Mouse (Mus musculus) ES-CJ7 (cell line): ENCODE data around the gene Cpeb1.

Source experiments
- DNase-seq: peaks from one replicate; pipeline ENCODE4 v3.0.0; 2011; ENCODE audit warnings: low read depth, low spot score

The Cpeb1 gene

DNA sequence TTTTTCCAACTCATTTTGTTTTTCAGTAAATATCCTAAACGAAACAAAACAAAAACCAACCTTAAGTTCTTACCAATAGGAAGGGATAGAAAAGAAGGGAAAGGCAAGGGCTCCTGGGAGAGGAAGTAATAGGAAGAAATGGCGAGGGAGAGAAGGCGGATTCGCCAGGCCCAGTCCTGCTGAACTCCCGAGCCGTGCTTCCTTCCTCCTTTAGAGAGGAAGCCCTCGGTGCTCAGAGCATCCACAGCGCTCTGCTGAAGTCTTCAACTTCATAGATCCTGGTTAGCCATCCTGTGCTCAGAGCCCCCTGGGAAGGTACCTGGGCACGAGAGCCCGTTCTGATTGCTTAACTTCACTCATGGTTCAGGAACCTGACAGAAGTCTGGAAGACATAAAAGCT is 127.6 kb downstream of the Cpeb1 start:
- DNase-seq: no peak

DNA sequence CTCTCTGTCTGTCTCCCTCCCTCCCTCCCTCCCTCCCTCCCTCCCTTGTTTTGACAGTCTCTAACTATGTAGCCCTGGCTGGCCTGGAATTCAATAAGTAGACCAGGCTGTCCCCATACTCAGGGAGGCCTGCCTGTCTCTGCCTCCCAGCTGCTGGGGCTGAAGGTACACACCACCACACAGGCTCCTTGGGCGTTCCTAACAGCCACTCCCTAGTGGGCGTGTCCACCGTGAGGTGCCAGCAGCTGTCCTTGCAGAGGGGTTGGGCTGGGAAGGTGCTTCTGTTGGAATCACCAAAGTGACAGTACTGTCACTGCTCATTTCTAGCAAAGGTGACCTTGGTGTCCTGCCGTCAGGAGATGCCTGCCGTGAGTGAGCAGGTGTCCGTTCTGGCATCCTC is 128.4 kb downstream of the Cpeb1 start:
- peak; percentile 71 for DNase-seq

DNA sequence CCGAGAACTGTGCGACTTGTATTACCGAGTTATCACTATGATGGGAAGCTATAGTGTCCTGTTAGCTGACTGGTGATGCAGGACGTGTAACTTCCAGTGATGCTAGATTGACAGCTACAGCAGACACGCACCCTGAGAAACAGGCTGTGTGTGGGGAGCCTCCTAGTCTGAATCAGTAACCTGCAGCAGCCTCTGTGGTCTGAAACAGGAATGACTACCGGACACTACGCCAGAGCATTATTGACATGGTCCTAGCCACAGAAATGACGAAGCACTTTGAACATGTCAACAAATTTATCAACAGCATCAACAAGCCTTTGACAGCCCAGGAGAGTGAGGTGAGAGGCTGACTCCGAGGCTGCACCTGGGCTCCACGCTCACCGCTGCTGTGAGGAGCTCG is 129.2 kb downstream of the Cpeb1 start:
- no peak for DNase-seq

- peak; percentile 38 for DNase-seq
Observed at GRCm38 (mm10) chr7:81321776-81322175, 133.5 kb downstream of the Cpeb1 start.

GRCm38 (mm10) chr7:81319749-81320148 is 135.5 kb downstream of the Cpeb1 start:
- DNase-seq: no peak

GRCm38 (mm10) chr7:81315583-81315982 is 139.7 kb downstream of the Cpeb1 start:
- no peak for DNase-seq

DNA sequence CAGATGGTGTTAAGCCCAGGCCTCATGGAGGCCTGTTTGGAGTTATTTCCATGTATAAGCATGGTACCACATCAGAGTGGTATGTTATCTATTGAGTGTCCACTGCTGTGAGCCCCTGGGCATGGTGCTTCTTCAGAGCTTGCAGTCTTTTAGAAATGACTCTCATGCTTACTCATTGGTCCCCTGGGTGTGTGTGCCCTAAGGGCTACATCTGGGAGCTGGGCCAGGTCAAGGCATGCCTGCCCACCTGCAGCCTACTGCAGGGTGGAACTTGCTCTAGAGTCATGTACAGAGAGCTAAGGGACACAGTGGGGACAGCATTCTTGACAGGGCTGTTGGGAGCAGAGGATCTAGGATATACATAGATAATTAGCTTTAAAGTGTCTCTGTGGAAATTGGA is 143.7 kb downstream of the Cpeb1 start:
- no peak for DNase-seq

DNA sequence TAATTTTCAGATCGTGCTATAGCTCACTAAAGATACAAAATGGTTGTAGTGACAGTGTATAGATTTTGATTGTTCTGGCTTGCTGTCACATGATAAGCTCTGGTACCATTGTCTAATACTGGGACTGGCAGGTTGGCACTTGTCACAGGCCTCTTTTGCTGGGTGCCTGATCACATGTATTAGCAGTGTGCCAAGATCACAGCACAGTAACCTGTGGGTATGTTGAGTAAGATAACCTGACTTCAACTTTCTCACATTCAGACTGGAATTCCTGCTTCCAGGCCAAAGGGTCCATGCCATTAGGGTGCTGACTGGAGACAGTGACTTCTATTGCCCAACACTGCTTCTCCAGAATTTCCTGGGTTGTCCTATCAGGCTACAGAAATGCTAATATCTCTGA is 144.1 kb downstream of the Cpeb1 start:
- DNase-seq: no peak

- no peak for DNase-seq
Observed at GRCm38 (mm10) chr7:81309247-81309646, 146.0 kb downstream of the Cpeb1 start.

DNA sequence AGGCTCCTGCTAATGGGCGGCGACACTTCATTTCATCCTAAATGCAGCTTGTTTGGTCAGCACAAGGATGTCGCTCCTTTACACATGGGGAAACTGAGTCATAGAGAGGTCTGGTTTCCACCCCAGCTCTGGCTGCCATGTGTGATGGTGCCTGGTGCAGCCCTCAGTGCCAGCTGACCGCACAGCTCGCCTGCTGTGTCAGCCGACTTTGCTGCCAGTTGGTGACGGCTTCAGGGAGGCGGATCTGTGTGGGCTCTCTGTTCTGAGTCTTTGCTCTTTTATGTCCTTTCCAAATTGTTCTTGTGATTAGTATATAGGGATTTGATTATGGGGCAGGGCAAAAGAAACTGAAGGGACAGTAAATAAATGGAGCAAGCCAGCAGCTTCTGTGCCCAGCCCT is 147.5 kb downstream of the Cpeb1 start:
- DNase-seq: no peak

DNA sequence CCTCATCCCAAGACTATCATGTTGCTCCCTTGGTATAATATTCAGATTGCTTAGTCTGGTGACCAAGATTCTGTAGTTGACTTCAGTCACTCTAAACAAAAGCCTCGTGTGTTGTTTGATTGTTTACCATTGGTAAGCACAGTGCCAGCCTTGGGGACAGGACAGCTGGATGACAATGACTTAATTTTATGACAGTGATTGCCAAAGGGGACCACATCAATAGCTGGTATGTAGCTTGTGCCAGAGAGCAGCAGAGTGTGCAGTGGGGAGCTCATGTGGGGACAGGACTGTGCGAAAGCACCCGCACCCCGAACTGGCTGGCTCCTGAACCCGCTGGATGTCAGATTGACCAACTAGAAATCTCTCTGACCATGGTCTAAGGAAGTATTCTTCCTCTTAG is 150.6 kb downstream of the Cpeb1 start:
- no peak for DNase-seq

DNA sequence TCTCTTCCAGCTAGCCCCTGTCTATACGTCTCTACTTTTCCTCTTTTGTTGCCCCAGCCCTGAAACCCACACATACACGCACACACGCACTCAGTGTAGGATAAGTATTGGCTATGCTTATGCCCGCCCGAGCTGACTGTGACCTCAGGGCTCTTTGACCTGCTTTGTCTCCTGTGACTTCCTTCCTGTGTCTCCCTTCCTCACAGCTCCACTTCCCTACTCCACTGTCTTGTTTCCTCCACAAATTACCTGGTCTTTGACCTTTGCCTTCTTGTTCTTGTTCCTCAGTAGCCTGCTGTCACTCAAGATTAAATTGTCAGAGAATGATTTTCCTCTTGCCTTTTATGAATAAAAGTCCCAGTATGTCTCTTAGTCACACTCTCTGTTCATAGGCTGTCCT is 151.2 kb downstream of the Cpeb1 start:
- no peak for DNase-seq

DNA sequence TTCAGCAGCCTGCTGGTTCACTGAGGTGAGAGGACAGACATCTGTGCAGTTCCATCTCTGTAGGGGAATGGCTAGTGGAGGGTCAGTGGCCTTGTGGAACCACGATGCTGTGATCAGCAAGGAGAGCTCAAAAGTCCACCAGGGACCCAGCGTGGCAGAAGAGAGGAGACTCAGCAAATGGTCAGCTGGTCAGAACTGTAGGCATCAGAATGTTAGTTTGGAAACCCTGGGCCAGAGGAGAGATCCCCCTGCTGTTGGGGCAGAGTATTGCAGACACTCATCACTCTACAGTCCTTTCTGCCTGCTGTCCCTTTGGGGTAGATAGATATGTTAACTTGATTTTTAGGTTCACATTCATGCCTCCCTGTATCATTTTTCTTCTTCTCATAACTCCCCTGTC is 151.6 kb downstream of the Cpeb1 start:
- no peak for DNase-seq

DNA sequence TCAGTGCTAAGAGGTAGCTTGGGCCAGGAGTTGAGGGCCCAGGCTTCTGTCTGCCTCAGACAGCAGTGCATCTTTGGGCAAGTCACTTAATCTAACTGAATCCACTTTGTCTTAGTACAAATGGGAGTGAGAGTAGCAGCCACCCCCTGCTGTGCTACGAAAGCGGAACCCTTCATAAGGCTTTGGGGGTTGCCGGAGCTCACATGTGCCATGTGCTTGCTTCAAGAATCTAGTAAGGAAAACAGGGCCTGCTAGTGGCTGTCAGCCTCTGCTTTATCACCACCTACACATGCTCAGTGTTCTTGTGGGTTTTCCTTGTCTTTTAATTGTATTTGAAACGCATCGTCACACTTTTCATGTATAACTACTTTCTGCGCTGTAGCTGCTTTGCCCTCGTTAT is 153.9 kb downstream of the Cpeb1 start:
- peak; percentile 36 for DNase-seq

DNA sequence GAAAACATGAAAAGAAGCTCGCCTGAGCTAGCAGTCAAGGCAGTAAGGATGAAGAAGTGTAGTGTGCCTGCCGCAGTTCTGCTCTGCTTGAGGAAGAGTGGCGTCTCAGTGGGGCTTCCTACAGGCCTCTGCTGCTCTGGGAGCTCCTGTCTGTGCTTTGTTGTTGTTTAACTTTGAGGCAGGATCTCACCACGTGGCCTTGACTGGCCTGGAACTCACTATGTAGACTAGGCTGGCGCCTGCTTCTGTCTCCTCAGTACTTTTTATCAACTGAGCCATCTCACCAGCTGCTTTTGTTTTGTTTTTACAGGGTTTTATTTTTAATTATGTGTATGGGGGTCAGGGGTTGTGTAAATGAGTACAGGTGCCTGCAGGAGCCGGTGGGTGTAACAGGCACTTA is 157.1 kb downstream of the Cpeb1 start:
- DNase-seq: no peak
